Mouse (Mus musculus) hindbrain, embryonic 14.5 days (tissue): ENCODE data around the gene Hdhd5. TPM values are rescaled to one million over a fixed set of nuclear protein-coding genes. Genes with fewer than 3 reads are reported as not detected.

Experiments
- ATAC-seq: fragments of 200-750 bp; cut with Nextera tagmentation; 2 replicates; pipeline ENCODE4 v1.8.0; 2017; ENCODE audit warnings: moderate number of reproducible peaks, mild to moderate bottlenecking, moderate TSS enrichment, moderate library complexity; ENCODE audit not compliant: low FRiP score
- DNase-seq: peaks from one replicate; pipeline ENCODE4 v3.0.0-alpha.2; 2015; ENCODE audit warnings: low spot score
- H3K27ac ChIP-seq: fragments of 300-500 bp; sonication (generic); 2 replicates; pipeline ENCODE4 v1.5.1; 2014; ENCODE audit warnings: mild to moderate bottlenecking, moderate library complexity
- H3K27me3 ChIP-seq: fragments of 300-500 bp; sonication (generic); 2 replicates; pipeline ENCODE4 v1.6.1; 2014; ENCODE audit warnings: mild to moderate bottlenecking, low read length, mixed read lengths; ENCODE audit not compliant: control insufficient read depth, insufficient read depth
- H3K36me3 ChIP-seq: fragments of 300-500 bp; sonication (generic); replicated peaks from 2 replicates; pipeline ENCODE4 v1.6.1; 2014; ENCODE audit not compliant: control insufficient read depth, insufficient read depth
- H3K4me1 ChIP-seq: fragments of 300-500 bp; sonication (generic); replicated peaks from 2 replicates; pipeline ENCODE4 v1.6.1; 2014; ENCODE audit warnings: antibody characterized with exemption, low read length, mixed read lengths; ENCODE audit not compliant: control insufficient read depth, insufficient read depth
- H3K4me2 ChIP-seq: fragments of 300-500 bp; sonication (generic); replicated peaks from 2 replicates; pipeline ENCODE4 v1.6.1; 2014; ENCODE audit warnings: mild to moderate bottlenecking, moderate library complexity
- H3K4me3 ChIP-seq: fragments of 300-500 bp; sonication (generic); replicated peaks from 2 replicates; pipeline ENCODE4 v1.5.1; 2014; ENCODE audit warnings: mild to moderate bottlenecking, low read length
- H3K9ac ChIP-seq: fragments of 300-500 bp; sonication (generic); 2 replicates; pipeline ENCODE4 v1.6.1; 2014
- H3K9me3 ChIP-seq: fragments of 300-500 bp; sonication (generic); 2 replicates; pipeline ENCODE4 v1.6.1; 2016; ENCODE audit warnings: low read length; ENCODE audit not compliant: control insufficient read depth
- WGBS: fragments of 180-500 bp; shearing (Covaris S2); extraction: QIAGEN DNeasy Blood & Tissue Kit; methylation state at CpG from one replicate; pipeline ENCODE4 v1.1.7; 2014; 5-methylcytosine and 5-hydroxymethylcytosine counted together
- polyA plus RNA-seq: library from polyadenylated mRNA; unstranded; fragments of >200 nt; fragmentation: Nextera tagmentation; extraction: Ambion mirVana; gene quantifications from 2 replicates; pipeline ENCODE4 v1.2.1, GENCODE M21; 2014

The Hdhd5 gene
- polyA plus RNA-seq, 1 experiment from 2014 or later, result 13.4 TPM

- WGBS, result 42% methylated on average over 10 of the region's 10 CpGs
- 0 out of 2 replicates have a peak overlapping the region, but pooled peaks have one; percentile 12 for H3K27ac ChIP-seq
- ATAC-seq, result peak; percentile 36; the same call in 1 of the 2 replicates
- no peaks in the 10 kb centered on the region for H3K36me3 ChIP-seq
- no peak overlapping the region for H3K4me3 ChIP-seq
- H3K4me2 ChIP-seq, result peak overlapping the region; percentile 51
- peak overlapping the region; percentile 50 for H3K9ac ChIP-seq
- H3K4me1 ChIP-seq, result peaks cover 5% of the 10 kb centered on the region; the same call in 1 of the 2 replicates
- H3K9me3 ChIP-seq, result 0 out of 2 replicates have a peak, but pooled peaks cover 5% of the 10 kb centered on the region
- no peaks in the 10 kb centered on the region for H3K27me3 ChIP-seq
- peak; percentile 32 for DNase-seq
Measured at GRCm38 (mm10) chr6:120539781-120540231, 8.7 kb upstream of the Hdhd5 start.

DNA sequence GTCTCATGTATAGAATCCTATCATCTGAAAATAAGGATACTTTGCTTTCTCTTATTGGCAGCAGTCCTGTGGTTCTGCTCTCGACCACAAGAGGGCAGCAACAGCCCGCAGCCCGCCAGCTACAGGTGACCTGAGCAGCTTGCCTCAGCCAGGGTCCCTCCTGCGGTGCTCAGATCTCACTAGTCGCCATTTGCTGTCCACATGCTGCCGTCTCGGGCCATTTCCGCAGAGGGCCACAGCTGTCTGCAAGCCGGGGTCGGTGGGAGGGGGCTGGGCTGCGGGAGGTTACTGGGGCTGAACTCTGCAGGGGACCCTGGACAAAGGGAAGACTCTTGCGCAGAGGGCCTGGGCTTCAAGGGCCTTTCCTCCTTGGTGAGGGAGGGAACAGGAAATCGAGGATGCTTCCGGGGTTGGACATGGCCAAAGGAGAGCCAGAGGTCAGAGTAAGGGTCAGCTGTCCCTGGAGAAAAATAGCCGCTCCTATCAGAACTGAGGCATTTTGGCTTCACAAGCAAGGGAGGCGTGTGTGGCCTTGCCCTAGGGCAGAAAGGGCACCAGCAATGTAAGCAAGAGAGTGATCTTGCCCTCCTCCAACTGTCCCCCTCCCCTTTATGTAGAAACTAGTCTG, 8.1 kb upstream of the Hdhd5 start:
- Histone ChIP-seq H3K4me1 (peaks cover 5% of the 10 kb centered on the region; the same call in 1 of the 2 replicates), H3K36me3 (no peaks in the 10 kb centered on the region), H3K4me2 (peak overlapping the region; percentile 51), H3K4me3 (peak overlapping the region; percentile 24; the same call in 1 of the 2 replicates), H3K27me3 (no peaks in the 10 kb centered on the region), H3K9ac (peak overlapping the region; percentile 50), H3K9me3 (0 out of 2 replicates have a peak, but pooled peaks cover 5% of the 10 kb centered on the region), H3K27ac (0 out of 2 replicates have a peak overlapping the region, but pooled peaks have one; percentile 12)
- ATAC-seq, result peak; percentile 90
- peak; percentile 92 for DNase-seq
- WGBS, result 1% methylated on average over 16 of the region's 16 CpGs

DNA sequence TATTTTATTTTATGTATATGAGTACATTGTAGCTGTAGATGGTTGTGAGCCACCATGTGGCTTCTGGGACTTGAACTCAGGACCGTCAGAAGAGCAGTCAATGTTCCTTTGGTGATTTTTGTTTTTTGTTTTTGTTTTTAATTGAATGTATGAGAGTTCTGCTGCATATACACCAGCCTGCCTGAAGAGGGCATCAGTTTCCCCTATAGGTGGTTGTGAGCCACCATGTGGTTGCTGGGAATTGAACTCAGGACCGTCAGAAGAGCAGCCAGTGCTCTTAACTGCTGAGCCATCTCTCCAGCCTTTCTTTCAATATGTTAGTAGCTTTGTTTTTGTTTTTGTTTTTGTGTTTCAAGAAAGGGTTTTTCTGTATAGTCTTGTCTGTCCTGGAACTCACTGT, 5.2 kb upstream of the Hdhd5 start:
- WGBS, result 79% methylated on average over 2 of the region's 2 CpGs
- H3K27me3 ChIP-seq, result no peaks in the 10 kb centered on the region
- H3K4me1 ChIP-seq, result peaks cover 5% of the 10 kb centered on the region; the same call in 1 of the 2 replicates
- no peaks in the 10 kb centered on the region for H3K36me3 ChIP-seq
- DNase-seq, result no peak
- no peak overlapping the region for H3K4me3 ChIP-seq
- no peak for ATAC-seq
- H3K9me3 ChIP-seq, result no peaks in the 10 kb centered on the region
- no peak overlapping the region for H3K4me2 ChIP-seq
- no peak overlapping the region for H3K27ac ChIP-seq
- H3K9ac ChIP-seq, result no peak overlapping the region

DNA sequence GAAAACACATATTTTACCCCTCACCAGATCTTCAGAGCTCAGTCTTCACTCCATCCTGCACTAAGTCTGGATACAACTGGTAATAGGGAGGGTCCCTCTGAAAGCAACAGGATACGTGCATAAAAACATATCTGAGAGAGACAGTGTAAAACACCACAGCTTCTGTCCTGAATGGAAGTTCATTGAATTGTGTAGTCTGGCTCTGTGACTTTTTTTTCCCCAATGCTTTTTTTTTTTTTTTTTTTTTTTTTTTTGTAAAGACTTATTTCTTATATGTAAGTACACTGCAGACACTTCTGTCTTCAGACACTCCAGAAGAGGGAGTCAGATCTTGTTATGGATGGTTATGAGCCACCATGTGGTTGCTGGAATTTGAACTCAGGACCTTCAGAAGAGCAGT, 1.5 kb upstream of the Hdhd5 start:
- Histone ChIP-seq H3K9ac (no peak overlapping the region), H3K4me2 (no peak overlapping the region), H3K36me3 (no peaks in the 10 kb centered on the region), H3K27ac (no peak overlapping the region), H3K4me1 (peaks cover 17% of the 10 kb centered on the region; the same call in 1 of the 2 replicates), H3K9me3 (no peaks in the 10 kb centered on the region), H3K27me3 (no peaks in the 10 kb centered on the region), H3K4me3 (no peak overlapping the region)
- no peak for ATAC-seq
- no peak for DNase-seq
- WGBS, result 92% methylated on average over 1 of the region's 1 CpGs

- H3K4me2 ChIP-seq, result no peak overlapping the region
Measured at GRCm38 (mm10) chr6:120529123-120529522, 2.0 kb downstream of the Hdhd5 start.

GRCm38 (mm10) chr6:120524796-120525195, 6.3 kb downstream of the Hdhd5 start:
- H3K4me1 ChIP-seq, result peaks cover 7% of the 10 kb centered on the region; the same call in 1 of the 2 replicates
- no peaks in the 10 kb centered on the region for H3K27me3 ChIP-seq
- WGBS, result 95% methylated on average over 5 of the region's 5 CpGs
- DNase-seq (no peak), ATAC-seq (no peak)
- no peak overlapping the region for H3K9ac ChIP-seq
- H3K27ac ChIP-seq, result no peak overlapping the region
- H3K36me3 ChIP-seq, result peaks cover 36% of the 10 kb centered on the region
- no peak overlapping the region for H3K4me2 ChIP-seq
- H3K9me3 ChIP-seq, result no peaks in the 10 kb centered on the region
- no peak overlapping the region for H3K4me3 ChIP-seq

More at GRCm38 (mm10) chr6:120529123-120529522, 2.0 kb downstream of the Hdhd5 start:
- H3K4me3 ChIP-seq, result no peak overlapping the region
- no peak overlapping the region for H3K27ac ChIP-seq
- H3K36me3 ChIP-seq, result no peaks in the 10 kb centered on the region
- H3K9ac ChIP-seq, result no peak overlapping the region
- no peak for DNase-seq
- H3K4me1 ChIP-seq, result peaks cover 17% of the 10 kb centered on the region; the same call in 1 of the 2 replicates
- H3K9me3 ChIP-seq, result no peaks in the 10 kb centered on the region
- ATAC-seq, result no peak
- no peaks in the 10 kb centered on the region for H3K27me3 ChIP-seq
- WGBS, result 79% methylated on average over 4 of the region's 4 CpGs

GRCm38 (mm10) chr6:120519647-120520046, 11.5 kb downstream of the Hdhd5 start:
- Histone ChIP-seq H3K9me3 (no peaks in the 10 kb centered on the region), H3K36me3 (peaks cover 61% of the 10 kb centered on the region), H3K9ac (no peak overlapping the region), H3K27me3 (no peaks in the 10 kb centered on the region), H3K4me2 (no peak overlapping the region), H3K4me1 (no peaks in the 10 kb centered on the region), H3K27ac (no peak overlapping the region), H3K4me3 (no peak overlapping the region)
- no peak for ATAC-seq
- no peak for DNase-seq
- WGBS, result 89% methylated on average over 5 of the region's 5 CpGs

GRCm38 (mm10) chr6:120517311-120517710, 13.8 kb downstream of the Hdhd5 start:
- Histone ChIP-seq H3K27ac (no peak overlapping the region), H3K9me3 (no peaks in the 10 kb centered on the region), H3K4me1 (no peaks in the 10 kb centered on the region), H3K36me3 (peaks cover 72% of the 10 kb centered on the region), H3K4me2 (no peak overlapping the region), H3K9ac (no peak overlapping the region), H3K4me3 (no peak overlapping the region), H3K27me3 (no peaks in the 10 kb centered on the region)
- 86% methylated on average over 5 of the region's 5 CpGs for WGBS
- ATAC-seq (no peak), DNase-seq (no peak)

DNA sequence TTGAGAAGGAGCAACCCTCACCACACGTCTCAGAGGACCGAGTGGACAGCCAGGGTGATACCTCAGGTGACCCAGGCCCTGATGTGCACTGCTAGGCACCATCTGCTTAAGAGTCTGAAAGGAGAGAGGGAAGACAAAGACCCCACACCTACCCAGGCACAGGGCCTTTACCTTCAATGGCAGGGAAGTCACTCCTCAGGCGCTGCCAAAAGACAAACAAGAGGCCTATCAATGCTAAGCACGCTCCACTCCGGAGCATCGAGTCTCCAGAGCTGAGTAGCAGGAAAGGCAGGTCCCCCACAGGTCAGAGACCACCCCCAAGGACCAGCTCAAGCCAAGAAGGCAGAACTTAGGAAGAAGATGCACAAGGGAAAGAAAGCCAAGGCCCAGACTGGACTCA, 14.2 kb downstream of the Hdhd5 start:
- 91% methylated on average over 6 of the region's 6 CpGs for WGBS
- ATAC-seq (no peak), DNase-seq (no peak)
- Histone ChIP-seq H3K27ac (no peak overlapping the region), H3K9ac (no peak overlapping the region), H3K4me1 (no peaks in the 10 kb centered on the region), H3K9me3 (no peaks in the 10 kb centered on the region), H3K27me3 (no peaks in the 10 kb centered on the region), H3K4me2 (no peak overlapping the region), H3K36me3 (peaks cover 68% of the 10 kb centered on the region), H3K4me3 (no peak overlapping the region)
